Mouse (Mus musculus) CH12.LX (cell line): Measurements from ENCODE around the gene Npm3. TPM values are rescaled to one million over a fixed set of nuclear protein-coding genes. Genes with fewer than 3 reads are reported as not detected.

Experiments used
- DNase-seq: peaks from one replicate; pipeline ENCODE4 v3.0.0-alpha.2; 2013; ENCODE audit errors: extremely low read depth
- H3K27ac ChIP-seq: 2 replicates; pipeline ENCODE4 v1.5.1; 2012; ENCODE audit warnings: low read depth, mild to moderate bottlenecking, control low read depth, moderate library complexity; ENCODE audit not compliant: insufficient read depth
- H3K27me3 ChIP-seq: replicated peaks from 2 replicates; pipeline ENCODE3; 2012; ENCODE audit warnings: inconsistent platforms
- H3K36me3 ChIP-seq, 2 experiments: replicated peaks in 1 of 2; 2 replicates each; pipeline versions ENCODE3 to v1.6.1; 2012; ENCODE audit warnings: inconsistent platforms in 1 of 2, low read length in 1 of 2, mild to moderate bottlenecking in 1 of 2, mixed read lengths in 1 of 2, moderate library complexity in 1 of 2; ENCODE audit not compliant: control insufficient read depth in 1 of 2, insufficient read depth in 1 of 2
- H3K4me1 ChIP-seq, 2 experiments: 2 replicates each; pipeline ENCODE4 v1.6.1; 2012; ENCODE audit warnings: inconsistent platforms in 1 of 2, moderate library complexity in 1 of 2; ENCODE audit not compliant: insufficient read depth in 2 of 2, control insufficient read depth in 1 of 2
- H3K4me2 ChIP-seq: 2 replicates; pipeline ENCODE4 v1.6.1; 2012; ENCODE audit warnings: low read depth, mild to moderate bottlenecking, control low read depth; ENCODE audit not compliant: poor library complexity, insufficient read depth, severe bottlenecking
- H3K4me3 ChIP-seq, 3 experiments: fragments of 150-350 bp in 1 of 3; sonication (generic) in 1 of 3; replicated peaks in 1 of 3; 2 replicates each; pipeline versions ENCODE3 to v1.5.1; 2011 to 2012; ENCODE audit warnings: low read depth in 2 of 3, low read length in 2 of 3, mild to moderate bottlenecking in 2 of 3, moderate library complexity in 2 of 3, control low read depth in 1 of 3, improper control_type of control experiment in 1 of 3, inconsistent platforms in 1 of 3, mixed read lengths in 1 of 3; ENCODE audit not compliant: poor library complexity in 1 of 3
- H3K79me2 ChIP-seq: replicated peaks from 2 replicates; pipeline ENCODE4 v1.6.1; 2012; ENCODE audit warnings: mild to moderate bottlenecking, moderate library complexity; ENCODE audit not compliant: control insufficient read depth, poor library complexity, insufficient read depth, severe bottlenecking; ENCODE audit errors: extremely low read depth
- H3K9ac ChIP-seq: 2 replicates; pipeline ENCODE4 v1.6.1; 2012; ENCODE audit warnings: low read depth, mild to moderate bottlenecking, control low read depth, moderate library complexity; ENCODE audit not compliant: insufficient read depth
- H3K9me3 ChIP-seq: replicated peaks from 2 replicates; pipeline ENCODE3; 2012; ENCODE audit warnings: low read length, inconsistent platforms, mixed read lengths
- CHD1 ChIP-seq: IDR thresholded peaks from 2 replicates; pipeline ENCODE4 v1.6.1; 2012; ENCODE audit warnings: low read depth, low read length, improper control_type of control experiment, inconsistent platforms
- CTCF ChIP-seq, 2 experiments: IDR thresholded peaks in 1 of 2; conservative IDR thresholded peaks in 1 of 2; 2 replicates each; pipeline ENCODE4 v1.5.1; 2011 to 2012; ENCODE audit warnings: low read depth in 2 of 2, low read length in 2 of 2, improper control_type of control experiment in 1 of 2, inconsistent platforms in 1 of 2, mild to moderate bottlenecking in 1 of 2, moderate library complexity in 1 of 2
- E2F4 ChIP-seq: IDR thresholded peaks from 2 replicates; pipeline ENCODE4 v1.6.1; 2011; ENCODE audit warnings: low read depth, low read length, improper control_type of control experiment; ENCODE audit not compliant: insufficient replicate concordance
- ELF1 ChIP-seq: IDR thresholded peaks from 2 replicates; pipeline ENCODE4 v1.6.1; 2014; ENCODE audit warnings: low read depth, mild to moderate bottlenecking, inconsistent platforms, low read length, improper control_type of control experiment
- EP300 ChIP-seq: IDR thresholded peaks from 2 replicates; pipeline ENCODE4 v1.6.1; 2011; ENCODE audit warnings: low read length, improper control_type of control experiment
- ETS1 ChIP-seq: conservative IDR thresholded peaks from 2 replicates; pipeline ENCODE4 v1.6.1; 2012; ENCODE audit warnings: low read depth, mild to moderate bottlenecking, inconsistent platforms, low read length, improper control_type of control experiment, moderate library complexity
- GABPA ChIP-seq: IDR thresholded peaks from 2 replicates; pipeline ENCODE4 v1.6.1; 2012; ENCODE audit warnings: low read depth, low read length, improper control_type of control experiment, inconsistent platforms; ENCODE audit not compliant: insufficient replicate concordance
- JUN ChIP-seq: IDR thresholded peaks from 2 replicates; pipeline ENCODE4 v1.6.1; 2011; ENCODE audit warnings: low read depth, mild to moderate bottlenecking, low read length, improper control_type of control experiment, moderate library complexity; ENCODE audit not compliant: insufficient read depth
- MAX ChIP-seq: IDR thresholded peaks from 2 replicates; pipeline ENCODE4 v1.6.1; 2011; ENCODE audit warnings: low read length, improper control_type of control experiment
- MAZ ChIP-seq: IDR thresholded peaks from 2 replicates; pipeline ENCODE4 v1.6.1; 2012; ENCODE audit warnings: low read depth, mild to moderate bottlenecking, inconsistent platforms, low read length, improper control_type of control experiment, moderate library complexity
- MEF2A ChIP-seq: IDR thresholded peaks from 2 replicates; pipeline ENCODE4 v1.6.1; 2014; ENCODE audit warnings: low read depth, mild to moderate bottlenecking, inconsistent platforms, low read length, improper control_type of control experiment, borderline replicate concordance
- POLR2A ChIP-seq: IDR thresholded peaks from 2 replicates; pipeline ENCODE4 v1.6.1; 2011; ENCODE audit warnings: low read depth, mild to moderate bottlenecking, improper control_type of control experiment, low read length
- RAD21 ChIP-seq: IDR thresholded peaks from 2 replicates; pipeline ENCODE4 v1.6.1; 2011; ENCODE audit warnings: low read depth, mild to moderate bottlenecking, low read length, improper control_type of control experiment, moderate library complexity
- TCF12 ChIP-seq: IDR thresholded peaks from 2 replicates; pipeline ENCODE4 v1.6.1; 2014; ENCODE audit warnings: low read depth, mild to moderate bottlenecking, inconsistent platforms, low read length, improper control_type of control experiment
- UBTF ChIP-seq: IDR thresholded peaks from 2 replicates; pipeline ENCODE4 v1.6.1; 2012; ENCODE audit warnings: low read depth, mild to moderate bottlenecking, inconsistent platforms, low read length, improper control_type of control experiment, moderate library complexity
- USF1 ChIP-seq: IDR thresholded peaks from 2 replicates; pipeline ENCODE4 v1.6.1; 2014; ENCODE audit warnings: low read depth, mild to moderate bottlenecking, inconsistent platforms, low read length, improper control_type of control experiment
- USF2 ChIP-seq: conservative IDR thresholded peaks from 2 replicates; pipeline ENCODE4 v1.6.1; 2011; ENCODE audit warnings: low read depth, low read length, improper control_type of control experiment
- ZC3H11A ChIP-seq: IDR thresholded peaks from 2 replicates; pipeline ENCODE4 v1.6.1; 2012; ENCODE audit warnings: low read depth, mild to moderate bottlenecking, inconsistent platforms, low read length, improper control_type of control experiment
- ZMIZ1 ChIP-seq: IDR thresholded peaks from 2 replicates; pipeline ENCODE4 v1.6.1; 2012; ENCODE audit warnings: low read depth, mild to moderate bottlenecking, inconsistent platforms, low read length, improper control_type of control experiment
- dilution Hi-C: fragments of 300-500 bp; cut with MboI; formaldehyde crosslinking; loops from 2 replicates; pipeline ENCODE4 v1.14.3; 2020; ENCODE audit warnings: low sequenced_read_pairs; ENCODE audit not compliant: extremely low pct_unique_long_range_greater_than_20kb, extremely low pct_ligation_motif_present
- in situ Hi-C: fragments of 300-500 bp; cut with MboI; formaldehyde crosslinking; loops from 3 replicates; pipeline ENCODE4 v1.14.3; 2019; ENCODE audit warnings: low sequenced_read_pairs, low pct_ligation_motif_present, low pct_unique_long_range_greater_than_20kb, mixed read lengths
- polyA plus RNA-seq: library from polyadenylated mRNA; unstranded; fragments of >175 nt; gene quantifications from 2 replicates; pipeline ENCODE4 v1.2.1, GENCODE M21; 2012; ENCODE audit warnings: low read depth; ENCODE audit not compliant: insufficient read length
- total RNA-seq, 2 experiments: library from RNA; depleted of rRNA; stranded (reverse); fragments of 300-350 nt in 1 of 2; fragments of >200 nt in 1 of 2; gene quantifications; 2 replicates each; pipeline ENCODE4 v1.2.3; 2012 to 2014

Npm3 gene
- total and polyA plus RNA-seq, 3 experiments = 189 to 237 (median 225) TPM

DNA sequence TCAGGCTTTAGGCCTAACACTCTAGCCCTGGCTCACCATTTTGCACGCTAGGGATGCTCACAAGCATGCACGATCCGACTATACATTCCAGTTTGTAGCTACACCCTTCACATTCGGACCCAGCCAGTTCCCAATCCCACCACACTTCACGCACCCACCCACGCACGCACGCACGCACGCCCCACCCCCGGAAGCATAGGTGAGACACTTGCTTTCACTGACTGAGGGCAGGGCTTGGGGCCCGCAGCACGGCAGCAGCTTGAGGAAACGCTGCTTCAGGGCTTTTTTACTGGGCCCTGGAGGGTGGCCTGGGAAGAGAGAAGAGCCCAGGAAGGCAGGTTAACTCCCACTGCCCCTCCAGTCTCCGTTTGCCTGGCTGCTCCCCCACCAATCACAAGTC lies 47.5 kb upstream of the Npm3 start:
- Histone ChIP-seq H3K9ac (no peak overlapping the region), H3K9me3 (peaks cover 10% of the 10 kb centered on the region), H3K4me2 (no peak overlapping the region), H3K27ac (no peak overlapping the region), H3K79me2 (no peaks in the 10 kb centered on the region), H3K4me1 (peaks cover 2 to 22% of the 10 kb centered on the region in 2 experiments; a peak in 2 of 4 replicates), H3K4me3 (no peak overlapping the region), H3K36me3 (no peaks in the 10 kb centered on the region), H3K27me3 (no peaks in the 10 kb centered on the region)
- DNase-seq = no peak
- dilution Hi-C loops = no loop called here
- no peak for TF ChIP-seq ZMIZ1
- no peak for TF ChIP-seq MAZ
- TF ChIP-seq USF1 = no peak
- TF ChIP-seq USF2 = no peak
- no peak for TF ChIP-seq E2F4
- no peak for TF ChIP-seq MAX
- no peak for TF ChIP-seq UBTF
- no peak for TF ChIP-seq RAD21
- TF ChIP-seq CTCF (conservative IDR thresholded peaks at IDR 0.05 in 1 of 2, IDR thresholded peaks at IDR 0.05 in 1 of 2; ENCODE audit: low read depth in 2 of 2, low read length in 2 of 2) = no peak
- in situ Hi-C loops = no loop called here

DNA sequence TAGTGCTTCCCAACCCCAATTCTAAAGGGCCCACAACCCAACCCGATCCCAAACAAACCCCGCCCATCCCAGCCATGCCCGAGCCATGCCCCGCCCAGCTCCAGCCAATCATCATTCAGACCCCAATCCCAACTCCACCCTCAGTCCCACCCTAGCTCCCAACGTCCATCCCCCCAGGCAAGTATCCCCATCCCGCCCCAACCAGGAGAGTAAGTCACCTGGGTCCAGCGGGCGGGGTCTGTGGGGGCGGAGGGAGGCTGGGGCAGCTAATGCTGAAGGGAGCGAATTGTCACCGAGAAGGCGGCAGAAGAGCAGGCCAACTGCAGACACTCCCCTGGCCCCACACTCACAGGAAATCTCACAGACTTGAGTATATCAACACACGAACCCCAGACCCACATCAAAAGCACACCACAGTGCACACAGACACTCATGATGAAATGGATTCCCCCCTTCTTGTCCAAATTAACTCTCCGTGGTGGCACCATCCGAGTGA lies 46.7 kb upstream of the Npm3 start:
- DNase-seq = no peak
- Histone ChIP-seq H3K27me3 (no peaks in the 10 kb centered on the region), H3K4me2 (no peak overlapping the region), H3K9me3 (peaks cover 10% of the 10 kb centered on the region), H3K79me2 (no peaks in the 10 kb centered on the region), H3K36me3 (no peaks in the 10 kb centered on the region), H3K4me1 (peaks cover 2 to 22% of the 10 kb centered on the region in 2 experiments; a peak in 2 of 4 replicates), H3K9ac (no peak overlapping the region), H3K27ac (no peak overlapping the region), H3K4me3 (no peak overlapping the region)
- TF ChIP-seq POLR2A = no peak
- no peak for TF ChIP-seq USF2
- no peak for TF ChIP-seq ETS1
- no peak for TF ChIP-seq JUN
- TF ChIP-seq CHD1 = no peak
- TF ChIP-seq E2F4 = no peak
- TF ChIP-seq TCF12 = no peak
- no peak for TF ChIP-seq EP300
- TF ChIP-seq ZC3H11A = no peak
- TF ChIP-seq MEF2A = no peak
- TF ChIP-seq GABPA = no peak
- TF ChIP-seq ELF1 = no peak
- dilution Hi-C loops = no loop called here
- in situ Hi-C loops = no loop called here
